Mouse (Mus musculus) right cerebral cortex, adult 18-20 months (tissue): ENCODE results near the gene Alkbh5.
"Not testable (repeated sequence)": the region's sequence is repeated elsewhere in the genome, so short reads cannot be mapped to it uniquely, and the experiment has no call there.

Experiments
- DNase-seq: peaks from one replicate; pipeline ENCODE4 v3.0.0; 2022; ENCODE audit warnings: mixed read lengths

Alkbh5 gene

DNA sequence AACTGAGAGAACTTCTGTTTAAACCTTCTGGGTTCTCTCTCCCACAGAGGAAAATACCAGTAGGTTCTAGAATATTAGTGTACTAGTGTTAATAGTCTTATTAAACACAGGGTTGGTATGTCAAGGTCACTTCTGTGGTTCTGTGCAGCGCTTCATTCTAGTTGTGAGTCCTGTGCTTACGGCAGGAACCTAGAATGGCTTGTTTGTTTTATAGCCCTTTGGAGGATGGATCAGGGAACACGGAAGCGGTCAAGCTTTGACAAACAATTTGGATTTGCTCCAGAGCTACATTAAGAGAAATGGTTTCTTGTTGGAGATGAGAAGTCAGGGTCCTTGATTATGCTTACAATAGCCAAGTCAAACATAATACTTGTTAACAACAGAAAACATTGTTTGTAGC is 9.3 kb downstream of the Alkbh5 start:
- no peak for DNase-seq

- no peak for DNase-seq
Observed at GRCm38 (mm10) chr11:60548112-60548511, 11.9 kb downstream of the Alkbh5 start.

DNA sequence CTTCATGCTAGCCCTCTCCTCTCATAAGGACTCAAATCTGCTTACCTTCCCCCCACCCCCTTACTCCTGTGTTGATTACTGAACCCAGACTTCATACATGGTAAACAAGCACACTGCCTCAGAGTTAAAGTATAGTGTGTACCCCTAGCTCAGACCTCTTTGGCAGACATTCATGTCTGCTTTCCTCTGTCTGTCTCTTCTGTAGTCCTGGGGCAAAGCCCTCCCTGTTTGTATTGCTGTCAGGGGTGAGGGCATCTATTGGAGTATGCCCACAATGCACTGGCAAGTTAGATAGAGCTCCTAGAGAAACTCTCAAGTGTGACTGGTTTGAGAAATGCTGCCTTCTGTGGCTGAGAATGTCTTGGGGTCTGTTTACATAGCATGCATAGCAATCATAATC is 16.9 kb downstream of the Alkbh5 start:
- no peak for DNase-seq

- DNase-seq, result no peak
Observed at GRCm38 (mm10) chr11:60557675-60558074, 21.5 kb downstream of the Alkbh5 start.

DNA sequence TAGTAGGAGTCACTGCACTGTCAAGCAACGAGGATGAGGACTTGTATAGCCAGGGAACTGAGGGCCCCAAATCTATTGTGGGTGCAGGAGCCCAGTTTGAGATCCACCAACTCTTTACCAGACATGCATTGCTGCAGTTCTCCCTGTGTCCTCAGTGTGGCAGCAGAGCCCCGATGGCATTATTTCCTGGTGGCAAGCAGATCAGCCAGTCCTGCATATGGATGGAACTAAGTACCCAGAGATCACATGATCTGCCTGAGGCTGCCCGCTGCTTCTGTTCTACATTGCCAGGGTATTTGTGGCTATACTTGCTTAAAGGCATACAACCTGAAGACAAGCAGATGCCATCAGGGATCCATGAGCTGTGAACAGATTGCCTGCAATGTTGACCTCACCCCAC is 23.2 kb downstream of the Alkbh5 start:
- peak; percentile 59 for DNase-seq

GRCm38 (mm10) chr11:60574006-60574405 is 37.8 kb downstream of the Alkbh5 start:
- DNase-seq, result not testable (repeated sequence)
